Mouse (Mus musculus) E14TG2a.4 (cell line): ENCODE measurements around the gene B3galt5.

Experiments
- H3K27me3 ChIP-seq: 2 replicates; pipeline ENCODE4 v1.6.1; 2014; ENCODE audit warnings: low read length, control low read depth; ENCODE audit not compliant: insufficient read depth
- H3K36me3 ChIP-seq: 2 replicates; pipeline ENCODE4 v1.6.1; 2014; ENCODE audit warnings: low read length, control low read depth; ENCODE audit not compliant: insufficient read depth
- H3K4me1 ChIP-seq: replicated peaks from 2 replicates; pipeline ENCODE4 v1.6.1; 2014; ENCODE audit warnings: low read depth, low read length, control low read depth
- H3K4me3 ChIP-seq: replicated peaks from 2 replicates; pipeline ENCODE4 v1.5.1; 2014; ENCODE audit warnings: mild to moderate bottlenecking, low read length
- H3K9me3 ChIP-seq: 2 replicates; pipeline ENCODE4 v1.6.1; 2014; ENCODE audit warnings: low read length, control low read depth
- CTCF ChIP-seq: conservative IDR thresholded peaks from 2 replicates; pipeline ENCODE4 v1.5.1; 2014; ENCODE audit warnings: low read length
- NANOG ChIP-seq: IDR thresholded peaks from 2 replicates; pipeline ENCODE4 v1.6.1; 2014; ENCODE audit warnings: borderline replicate concordance, low read length, mixed read lengths
- POU5F1 ChIP-seq: IDR thresholded peaks from 2 replicates; pipeline ENCODE4 v1.6.1; 2014; ENCODE audit warnings: low read length, borderline replicate concordance

The B3galt5 gene

GRCm38 (mm10) chr16:96276596-96276995, 41.0 kb downstream of the B3galt5 start:
- no peaks in the 10 kb centered on the region for H3K36me3 ChIP-seq
- H3K27me3 ChIP-seq: peaks cover 61% of the 10 kb centered on the region
- no peak overlapping the region for H3K4me3 ChIP-seq
- TF ChIP-seq NANOG (no peak), CTCF (no peak), POU5F1 (no peak)
- peaks cover 31% of the 10 kb centered on the region for H3K4me1 ChIP-seq
- H3K9me3 ChIP-seq: peaks cover 5% of the 10 kb centered on the region; the same call in 1 of the 2 replicates

- peaks cover 5% of the 10 kb centered on the region; the same call in 1 of the 2 replicates for H3K9me3 ChIP-seq
- no peaks in the 10 kb centered on the region for H3K36me3 ChIP-seq
- peaks cover 77% of the 10 kb centered on the region for H3K27me3 ChIP-seq
- H3K4me3 ChIP-seq: no peak overlapping the region
- peaks cover 31% of the 10 kb centered on the region for H3K4me1 ChIP-seq
- TF ChIP-seq POU5F1 (no peak), NANOG (peak; percentile 79)
These were observed 43.1 kb downstream of the B3galt5 start for GRCm38 (mm10) chr16:96278491-96279224.

- Histone ChIP-seq H3K36me3 (no peaks in the 10 kb centered on the region), H3K4me1 (peaks cover 31% of the 10 kb centered on the region), H3K27me3 (peaks cover 58% of the 10 kb centered on the region), H3K9me3 (no peaks in the 10 kb centered on the region), H3K4me3 (peak overlapping the region; percentile 78)
- TF ChIP-seq CTCF: no peak
- no peak for TF ChIP-seq POU5F1
- TF ChIP-seq NANOG: no peak
These were observed 45.4 kb downstream of the B3galt5 start for GRCm38 (mm10) chr16:96280719-96281605.

- Histone ChIP-seq H3K36me3 (no peaks in the 10 kb centered on the region), H3K9me3 (no peaks in the 10 kb centered on the region), H3K4me3 (no peak overlapping the region), H3K4me1 (peaks cover 31% of the 10 kb centered on the region), H3K27me3 (peaks cover 50% of the 10 kb centered on the region)
- TF ChIP-seq CTCF (no peak), POU5F1 (no peak), NANOG (no peak)
These were observed 47.0 kb downstream of the B3galt5 start for GRCm38 (mm10) chr16:96282566-96282965.

GRCm38 (mm10) chr16:96291885-96292284, 56.3 kb downstream of the B3galt5 start:
- Histone ChIP-seq H3K9me3 (peaks cover 8% of the 10 kb centered on the region), H3K4me3 (no peak overlapping the region), H3K36me3 (no peaks in the 10 kb centered on the region), H3K27me3 (peaks cover 3% of the 10 kb centered on the region; the same call in 1 of the 2 replicates), H3K4me1 (no peaks in the 10 kb centered on the region)
- no peak for TF ChIP-seq POU5F1
- no peak for TF ChIP-seq NANOG
- TF ChIP-seq CTCF: no peak

- no peaks in the 10 kb centered on the region for H3K36me3 ChIP-seq
- H3K9me3 ChIP-seq: peaks cover 15% of the 10 kb centered on the region
- peaks cover 3% of the 10 kb centered on the region; the same call in 1 of the 2 replicates for H3K27me3 ChIP-seq
- H3K4me3 ChIP-seq: no peak overlapping the region
- TF ChIP-seq NANOG (no peak), POU5F1 (no peak), CTCF (no peak)
- H3K4me1 ChIP-seq: no peaks in the 10 kb centered on the region
These were observed 57.1 kb downstream of the B3galt5 start for GRCm38 (mm10) chr16:96292530-96293173.

GRCm38 (mm10) chr16:96298075-96298474, 62.5 kb downstream of the B3galt5 start:
- H3K9me3 ChIP-seq: peaks cover 24% of the 10 kb centered on the region
- TF ChIP-seq POU5F1 (no peak), NANOG (no peak), CTCF (no peak)
- no peak overlapping the region for H3K4me3 ChIP-seq
- no peaks in the 10 kb centered on the region for H3K27me3 ChIP-seq
- no peaks in the 10 kb centered on the region for H3K36me3 ChIP-seq
- H3K4me1 ChIP-seq: peaks cover 8% of the 10 kb centered on the region

GRCm38 (mm10) chr16:96298574-96298973, 63.0 kb downstream of the B3galt5 start:
- no peak for TF ChIP-seq CTCF
- TF ChIP-seq NANOG: no peak
- no peak for TF ChIP-seq POU5F1
- Histone ChIP-seq H3K4me1 (peaks cover 8% of the 10 kb centered on the region), H3K4me3 (no peak overlapping the region), H3K27me3 (no peaks in the 10 kb centered on the region), H3K36me3 (no peaks in the 10 kb centered on the region), H3K9me3 (peaks cover 24% of the 10 kb centered on the region)
